Mouse (Mus musculus): ENCODE measurements around the gene Gxylt1.
"Not testable (repeated sequence)": the region's sequence is repeated elsewhere in the genome, so short reads cannot be mapped to it uniquely, and the experiment has no call there.

The Gxylt1 gene

GRCm38 (mm10) chr15:93274679-93275583 lies at the start of gene Gxylt1:
Gene Gxylt1 (minus strand): TSS chr15:93275179.
- peak; percentile 100 for DNase-seq

- no peak for DNase-seq
These were observed 43.8 kb upstream of the Gxylt1 start for GRCm38 (mm10) chr15:93318781-93319180.

GRCm38 (mm10) chr15:93310304-93310703 lies 35.3 kb upstream of the Gxylt1 start:
- DNase-seq = not testable (repeated sequence)

- DNase-seq = no peak
These were observed 23.2 kb upstream of the Gxylt1 start for GRCm38 (mm10) chr15:93298197-93298596.

GRCm38 (mm10) chr15:93294483-93294882 lies 19.5 kb upstream of the Gxylt1 start:
- no peak for DNase-seq

GRCm38 (mm10) chr15:93288321-93288720 lies 13.3 kb upstream of the Gxylt1 start:
- no peak for DNase-seq

- no peak for DNase-seq
These were observed 12.6 kb upstream of the Gxylt1 start for GRCm38 (mm10) chr15:93287628-93288027.

GRCm38 (mm10) chr15:93285244-93285643 lies 10.3 kb upstream of the Gxylt1 start:
- no peak for DNase-seq

GRCm38 (mm10) chr15:93284326-93284725 lies 9.3 kb upstream of the Gxylt1 start:
- DNase-seq = no peak

- no peak for DNase-seq
These were observed 8.4 kb upstream of the Gxylt1 start for GRCm38 (mm10) chr15:93283349-93283748.

- peak; percentile 32 for DNase-seq
These were observed 1.3 kb upstream of the Gxylt1 start for GRCm38 (mm10) chr15:93276276-93276675.

GRCm38 (mm10) chr15:93275623-93276022 lies 644 bp upstream of the Gxylt1 start:
- DNase-seq = no peak

- DNase-seq = no peak
These were observed 946 bp downstream of the Gxylt1 start for GRCm38 (mm10) chr15:93273788-93274678.

GRCm38 (mm10) chr15:93272948-93273347 lies 2.0 kb downstream of the Gxylt1 start:
- DNase-seq = no peak

GRCm38 (mm10) chr15:93270289-93270855 lies 4.6 kb downstream of the Gxylt1 start:
- DNase-seq = no peak

- DNase-seq = no peak
These were observed 5.4 kb downstream of the Gxylt1 start for GRCm38 (mm10) chr15:93269572-93269971.

- DNase-seq = no peak
These were observed 7.0 kb downstream of the Gxylt1 start for GRCm38 (mm10) chr15:93268001-93268400.

- DNase-seq = no peak
These were observed 7.5 kb downstream of the Gxylt1 start for GRCm38 (mm10) chr15:93267479-93267878.

- DNase-seq = no peak
These were observed 8.6 kb downstream of the Gxylt1 start for GRCm38 (mm10) chr15:93266361-93266760.

- DNase-seq = peak; percentile 78
These were observed 9.3 kb downstream of the Gxylt1 start for GRCm38 (mm10) chr15:93265728-93266127.

GRCm38 (mm10) chr15:93265231-93265630 lies 9.7 kb downstream of the Gxylt1 start:
- no peak for DNase-seq

- no peak for DNase-seq
These were observed 10.8 kb downstream of the Gxylt1 start for GRCm38 (mm10) chr15:93264221-93264620.

GRCm38 (mm10) chr15:93263566-93263965 lies 11.4 kb downstream of the Gxylt1 start:
- no peak for DNase-seq
